In genomic region chr13:21852215-21852945, GRCm38 (mm10) we compare ENCODE assay signal across 10 mouse cellular contexts. TPM values are rescaled to one million over a fixed set of nuclear protein-coding genes. Genes with fewer than 3 reads are reported as not detected.
DNase-seq lines count a peak whose midpoint lies in the region; ATAC-seq lines count a peak whose summit lies in the region.
"Had no signal": no experiment of that assay in that cellular context is flagged by ENCODE, and none has a peak within 500 bp of the region (broad histone marks: within the 10 kb centered on the region; RNA-seq: fewer than 3 reads in every experiment).

No protein-coding gene starts in this region.

- H3K9me3 ChIP-seq in heart, embryonic 14.5 days (ENCODE audit: control insufficient read depth, low read length) = no peaks in the 10 kb centered on the region
- H3K9me3 ChIP-seq in limb, embryonic 10.5 days (replicated peaks) = no peaks in the 10 kb centered on the region

- H3K4me1 ChIP-seq in heart, embryonic 14.5 days (ENCODE audit: control insufficient read depth in 2 of 2, insufficient read depth in 2 of 2, low read length in 2 of 2) = peaks cover 9 to 18% of the 10 kb centered on the region in 2 experiments
- H3K4me1 ChIP-seq in limb, embryonic 10.5 days = no peaks in the 10 kb centered on the region

- no peaks in the 10 kb centered on the region for H3K27me3 ChIP-seq in heart, embryonic 14.5 days (ENCODE audit: control insufficient read depth, insufficient read depth, low read length)
- no peaks in the 10 kb centered on the region for H3K27me3 ChIP-seq in limb, embryonic 10.5 days (ENCODE audit: low read depth, poor library complexity, severe bottlenecking)

- peak overlapping the region; percentile 88 to 91 for H3K27ac ChIP-seq in heart, embryonic 14.5 days (replicated peaks in 1 of 2; ENCODE audit: control insufficient read depth in 1 of 2, insufficient read depth in 1 of 2, low read depth in 2 of 2, low read length in 2 of 2)
- no peak overlapping the region for H3K27ac ChIP-seq in limb, embryonic 10.5 days

- no peaks in the 10 kb centered on the region for H3K36me3 ChIP-seq in heart, embryonic 14.5 days (ENCODE audit: control insufficient read depth, insufficient read depth, low read length)
- no peaks in the 10 kb centered on the region for H3K36me3 ChIP-seq in limb, embryonic 10.5 days

- H3K9ac ChIP-seq in heart, embryonic 14.5 days (ENCODE audit: low read length) = no peak overlapping the region

- ATAC-seq in common myeloid progenitor, adult 5-6 weeks (replicated peaks; ENCODE audit: low read depth, poor library complexity, severe bottlenecking) = peak; percentile 67
- ATAC-seq in heart, embryonic 14.5 days (ENCODE audit: insufficient number of reproducible peaks, insufficient read depth, low FRiP score, low read depth) = peak; percentile 47; the same call in 1 of the 2 replicates
- ATAC-seq in megakaryocyte progenitor cell, adult 5-6 weeks (replicated peaks; ENCODE audit: poor library complexity) = peak; percentile 59
- ATAC-seq: intestine, embryonic 16.5 days had no signal

- DNase-seq in lung, postnatal 36 days = peak; percentile 5
- no peak for DNase-seq in lung, postnatal 4 days
- no peak for DNase-seq in limb, embryonic 10.5 days (ENCODE audit: low spot score)
- no peak for DNase-seq in urinary bladder, postnatal 14 days (ENCODE audit: low spot score)
- DNase-seq: liver had no signal

- WGBS in heart, embryonic 14.5 days = 35% methylated on average over 3 of the region's 3 CpGs
- WGBS in limb, embryonic 10.5 days = 71% methylated on average over 3 of the region's 3 CpGs

- H3K4me3 ChIP-seq in heart, embryonic 14.5 days (ENCODE audit: control insufficient read depth in 1 of 2, insufficient read depth in 1 of 2, low read depth in 1 of 2, low read length in 2 of 2) = no peak overlapping the region
- no peak overlapping the region for H3K4me3 ChIP-seq in limb, embryonic 10.5 days

- H3K4me2 ChIP-seq in heart, embryonic 14.5 days (ENCODE audit: low read length) = peak overlapping the region; percentile 35; the same call in 1 of the 2 replicates

RNA-seq across cellular contexts. Expression of gene Hist1h2br, which starts 18.8 kb away (rescaled TPM):
- 234 and 268 TPM in 2 replicates for total RNA-seq in common myeloid progenitor, adult 5-6 weeks (2017)
- polyA plus RNA-seq in heart, embryonic 14.5 days (2014; fragmentation: Nextera tagmentation; extraction: Ambion mirVana) = 10.6 and 11.1 TPM in 2 replicates
- total RNA-seq in megakaryocyte progenitor cell, adult 5-6 weeks (2015) = 378 and 381 TPM in 2 replicates
- total RNA-seq in megakaryocyte progenitor cell, adult 5-6 weeks (2017) = 447 and 545 TPM in 2 replicates
- 19.4 and 23.0 TPM in 2 replicates for polyA plus RNA-seq in limb, embryonic 10.5 days (2016; fragmentation: Nextera tagmentation; extraction: Ambion mirVana)

RNA-seq across cellular contexts. Expression of gene Hist1h2ap, which starts 19.1 kb away (rescaled TPM):
- 1,879 and 2,229 TPM in 2 replicates for total RNA-seq in common myeloid progenitor, adult 5-6 weeks (2017)
- 1,528 and 1,577 TPM in 2 replicates for polyA plus RNA-seq in heart, embryonic 14.5 days (2014; fragmentation: Nextera tagmentation; extraction: Ambion mirVana)
- total RNA-seq in megakaryocyte progenitor cell, adult 5-6 weeks (2015) = 93.0 and 127 TPM in 2 replicates
- 3,573 and 4,575 TPM in 2 replicates for total RNA-seq in megakaryocyte progenitor cell, adult 5-6 weeks (2017)
- polyA plus RNA-seq in limb, embryonic 10.5 days (2016; fragmentation: Nextera tagmentation; extraction: Ambion mirVana) = 6,450 and 6,557 TPM in 2 replicates

RNA-seq across cellular contexts. Expression of gene Hist1h4n, which starts 20.4 kb away (rescaled TPM):
- total RNA-seq in common myeloid progenitor, adult 5-6 weeks (2017) = 2,940 and 3,195 TPM in 2 replicates
- 5.9 and 10.4 TPM in 2 replicates for polyA plus RNA-seq in heart, embryonic 14.5 days (2014; fragmentation: Nextera tagmentation; extraction: Ambion mirVana)
- 48.7 and 53.0 TPM in 2 replicates for total RNA-seq in megakaryocyte progenitor cell, adult 5-6 weeks (2015)
- 1,698 and 2,087 TPM in 2 replicates for total RNA-seq in megakaryocyte progenitor cell, adult 5-6 weeks (2017)
- 10.5 and 11.5 TPM in 2 replicates for polyA plus RNA-seq in limb, embryonic 10.5 days (2016; fragmentation: Nextera tagmentation; extraction: Ambion mirVana)

RNA-seq across cellular contexts. Expression of gene Hist1h4m, which starts 40.8 kb away (rescaled TPM):
- total RNA-seq in common myeloid progenitor, adult 5-6 weeks (2017) = 3,201 and 5,019 TPM in 2 replicates
- polyA plus RNA-seq in heart, embryonic 14.5 days (2014; fragmentation: Nextera tagmentation; extraction: Ambion mirVana) = not detected in 2 replicates
- 53.3 and 56.3 TPM in 2 replicates for total RNA-seq in megakaryocyte progenitor cell, adult 5-6 weeks (2015)
- 2,437 and 3,070 TPM in 2 replicates for total RNA-seq in megakaryocyte progenitor cell, adult 5-6 weeks (2017)
- polyA plus RNA-seq in limb, embryonic 10.5 days (2016; fragmentation: Nextera tagmentation; extraction: Ambion mirVana) = not detected in 2 replicates
- polyA plus RNA-seq: intestine, embryonic 16.5 days had no signal

RNA-seq across cellular contexts. Expression of gene Hist1h2ao, which starts 42.1 kb away (rescaled TPM):
- total RNA-seq in common myeloid progenitor, adult 5-6 weeks (2017) = 626 and 966 TPM in 2 replicates
- polyA plus RNA-seq in heart, embryonic 14.5 days (2014; fragmentation: Nextera tagmentation; extraction: Ambion mirVana) = not detected in 2 replicates
- total RNA-seq in megakaryocyte progenitor cell, adult 5-6 weeks (2015) = 115 and 180 TPM in 2 replicates
- total RNA-seq in megakaryocyte progenitor cell, adult 5-6 weeks (2017) = 633 TPM in 1 of 2 replicates, not detected in the other
- polyA plus RNA-seq in limb, embryonic 10.5 days (2016; fragmentation: Nextera tagmentation; extraction: Ambion mirVana) = 2.0 and 2.1 TPM in 2 replicates
- polyA plus RNA-seq: intestine, embryonic 16.5 days; small intestine, adult 2 months had no signal
